Mouse (Mus musculus) liver, adult 2 months (tissue): ENCODE data around the gene Tmem37.

ENCODE experiments used
- CTCF ChIP-seq: fragments of 200-500 bp; IDR thresholded peaks from 2 replicates; pipeline ENCODE4 v1.5.1; 2011; ENCODE audit warnings: low read depth, low read length, control low read depth
- POLR2A ChIP-seq: fragments of 200-500 bp; IDR thresholded peaks from 2 replicates; pipeline ENCODE4 v1.6.1; 2011; ENCODE audit warnings: low read length, control low read depth; ENCODE audit not compliant: insufficient read depth; ENCODE audit errors: extremely low read depth

DNA sequence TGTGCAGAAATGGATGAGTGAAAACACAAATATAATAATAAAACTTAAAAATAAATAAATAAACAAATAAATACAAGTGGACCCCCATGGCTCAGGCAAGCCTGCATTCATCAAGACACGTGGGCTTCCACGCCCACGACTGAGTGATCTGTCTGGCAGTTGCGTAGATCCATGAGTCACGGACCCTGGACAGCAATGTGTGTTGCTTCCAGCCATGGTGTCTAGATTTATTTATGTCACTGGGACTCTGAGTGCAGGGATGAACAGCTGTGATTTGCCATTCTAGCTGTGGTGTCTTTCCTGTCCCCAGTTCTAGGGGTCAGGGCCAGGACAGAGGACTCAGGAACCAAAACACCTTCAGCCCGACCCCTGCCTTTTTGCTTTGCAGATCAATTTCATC, 18.9 kb downstream of the Tmem37 start:
- TF ChIP-seq POLR2A (no peak), CTCF (no peak)
